In the genomic region with DNA sequence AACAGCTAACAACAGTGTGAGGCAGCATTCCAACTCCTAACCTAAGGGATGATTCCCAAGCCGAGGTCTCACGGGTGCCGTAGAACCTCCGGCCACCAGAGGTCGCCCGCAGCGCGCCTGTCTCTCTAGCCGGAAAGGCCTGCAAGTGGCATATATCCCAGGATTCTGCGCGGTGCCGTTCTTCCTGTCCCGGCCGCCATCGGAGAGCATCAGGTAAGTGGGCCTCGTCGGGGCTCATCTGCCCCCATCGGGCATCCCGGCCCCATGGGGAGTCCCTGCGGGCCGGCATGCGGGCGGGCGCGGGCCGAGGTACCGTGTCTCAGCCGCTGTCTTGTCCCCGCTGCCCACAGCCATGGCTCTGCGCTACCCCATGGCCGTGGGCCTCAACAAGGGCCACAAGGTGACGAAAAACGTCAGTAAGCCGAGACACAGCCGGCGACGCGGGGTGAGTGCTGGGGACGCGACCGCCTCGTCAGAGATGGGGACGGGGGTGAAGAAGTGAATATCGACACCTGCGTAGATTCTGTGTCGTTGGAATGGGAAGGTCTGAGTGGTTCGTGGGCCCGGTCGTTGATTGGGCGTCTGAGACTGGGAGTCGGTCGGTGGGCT, we compare ENCODE assay signal across 8 mouse cellular contexts. TPM values are rescaled to one million over a fixed set of nuclear protein-coding genes. Genes with fewer than 3 reads are reported as not detected.
A peak's percentile ranks its signal among the peaks of the same experiment; 100 is the strongest.
DNase-seq lines count a peak whose midpoint lies in the region; ATAC-seq lines count a peak whose summit lies in the region.

A gene (plus strand): TSS at position 181 of the 609 bp plus-strand sequence.

- H3K27me3 ChIP-seq in heart, embryonic 14.5 days (ENCODE audit: control insufficient read depth, insufficient read depth, low read length) = no peaks in the 10 kb centered on the region
- H3K27me3 ChIP-seq in liver, embryonic 13.5 days = no peaks in the 10 kb centered on the region
- H3K27me3 ChIP-seq in stomach, embryonic 16.5 days (ENCODE audit: control insufficient read depth, insufficient read depth, low read length) = no peaks in the 10 kb centered on the region

- H3K4me2 ChIP-seq in heart, embryonic 14.5 days (ENCODE audit: low read length) = peak within 1 kb of the TSS; percentile 87
- peak within 1 kb of the TSS; percentile 93 for H3K4me2 ChIP-seq in liver, embryonic 13.5 days
- peak within 1 kb of the TSS; percentile 96 for H3K4me2 ChIP-seq in stomach, embryonic 16.5 days (ENCODE audit: low read depth, low read length)

- DNase-seq in CD4-positive helper T cell, adult 2 months (ENCODE audit: low read depth, low spot score) = peak; percentile 93
- peak; percentile 80 for DNase-seq in fibroblast of lung, adult 2 months (ENCODE audit: low read depth)
- DNase-seq in kidney, postnatal 14 days = peak; percentile 96
- peak; percentile 91 for DNase-seq in liver, embryonic 13.5 days
- DNase-seq in neural tube, embryonic 10.5 days (ENCODE audit: extremely low spot score, low spot score) = peak; percentile 97

- H3K4me1 ChIP-seq in brown adipose tissue, adult 24 weeks (ENCODE audit: control insufficient read depth, insufficient read depth, insufficient read length, low read length) = peaks cover 18% of the 10 kb centered on the region
- peaks cover 8 to 24% of the 10 kb centered on the region in 2 experiments for H3K4me1 ChIP-seq in heart, embryonic 14.5 days (ENCODE audit: control insufficient read depth in 2 of 2, insufficient read depth in 2 of 2, low read length in 2 of 2)
- H3K4me1 ChIP-seq in liver, embryonic 13.5 days (replicated peaks) = peaks cover 70% of the 10 kb centered on the region
- H3K4me1 ChIP-seq in stomach, embryonic 16.5 days (ENCODE audit: control insufficient read depth, insufficient read depth, low read length) = peaks cover 23% of the 10 kb centered on the region

- H3K9ac ChIP-seq in heart, embryonic 14.5 days (ENCODE audit: low read length) = peak within 1 kb of the TSS; percentile 92
- H3K9ac ChIP-seq in liver, embryonic 13.5 days = peak within 1 kb of the TSS; percentile 89
- peak within 1 kb of the TSS; percentile 91 for H3K9ac ChIP-seq in stomach, embryonic 16.5 days (ENCODE audit: low read length)

- H3K27ac ChIP-seq in brown adipose tissue, adult 24 weeks (replicated peaks; ENCODE audit: low read depth, low read length) = peak within 1 kb of the TSS; percentile 83
- peak within 1 kb of the TSS; percentile 84 to 88 for H3K27ac ChIP-seq in heart, embryonic 14.5 days (replicated peaks in 1 of 2; ENCODE audit: control insufficient read depth in 1 of 2, insufficient read depth in 1 of 2, low read depth in 2 of 2, low read length in 2 of 2)
- H3K27ac ChIP-seq in liver, embryonic 13.5 days = peak within 1 kb of the TSS; percentile 87
- peak within 1 kb of the TSS; percentile 85 for H3K27ac ChIP-seq in stomach, embryonic 16.5 days (ENCODE audit: low read length)

- peak within 1 kb of the TSS; percentile 88 for H3K4me3 ChIP-seq in brown adipose tissue, adult 24 weeks (ENCODE audit: insufficient read depth, low read depth, low read length)
- H3K4me3 ChIP-seq in heart, embryonic 14.5 days (ENCODE audit: control insufficient read depth in 1 of 2, insufficient read depth in 1 of 2, low read depth in 1 of 2, low read length in 2 of 2) = peak within 1 kb of the TSS; percentile 75 to 91
- H3K4me3 ChIP-seq in liver, embryonic 13.5 days (replicated peaks) = peak within 1 kb of the TSS; percentile 77
- peak within 1 kb of the TSS; percentile 74 for H3K4me3 ChIP-seq in stomach, embryonic 16.5 days (replicated peaks; ENCODE audit: low read length)

- ATAC-seq in heart, embryonic 14.5 days (ENCODE audit: insufficient number of reproducible peaks, insufficient read depth, low FRiP score, low read depth) = peak; percentile 29; the same call in 1 of the 2 replicates
- ATAC-seq in liver, embryonic 13.5 days (ENCODE audit: low read depth) = peak; percentile 43
- peak; percentile 57 for ATAC-seq in stomach, embryonic 16.5 days (ENCODE audit: insufficient read depth, low FRiP score)

- WGBS in heart, embryonic 14.5 days = under 1% methylated on average over 51 of the region's 52 CpGs
- under 1% methylated on average over 52 of the region's 52 CpGs for WGBS in liver, embryonic 13.5 days (ENCODE audit: insufficient replicate concordance)
- under 1% methylated on average over 52 of the region's 52 CpGs for WGBS in stomach, embryonic 16.5 days

- no peaks in the 10 kb centered on the region for H3K9me3 ChIP-seq in heart, embryonic 14.5 days (ENCODE audit: control insufficient read depth, low read length)
- no peaks in the 10 kb centered on the region for H3K9me3 ChIP-seq in liver, embryonic 13.5 days (replicated peaks)
- H3K9me3 ChIP-seq in stomach, embryonic 16.5 days (replicated peaks; ENCODE audit: control insufficient read depth, low read length) = no peaks in the 10 kb centered on the region

- H3K36me3 ChIP-seq in heart, embryonic 14.5 days (ENCODE audit: control insufficient read depth, insufficient read depth, low read length) = peaks cover 43% of the 10 kb centered on the region
- peaks cover 45% of the 10 kb centered on the region for H3K36me3 ChIP-seq in liver, embryonic 13.5 days
- H3K36me3 ChIP-seq in stomach, embryonic 16.5 days (ENCODE audit: control insufficient read depth, insufficient read depth, low read length) = peaks cover 24% of the 10 kb centered on the region

RNA-seq across cellular contexts. Expression of the gene that starts here (rescaled TPM):
- 638 and 747 TPM in 2 replicates for polyA plus RNA-seq in brown adipose tissue, adult 24 weeks (2012; ENCODE audit: insufficient read depth, insufficient read length, missing spikeins)
- 1,567 and 1,751 TPM in 2 replicates for polyA plus RNA-seq in heart, embryonic 14.5 days (2014; fragmentation: Nextera tagmentation; extraction: Ambion mirVana)
- 1,217 and 1,404 TPM in 2 replicates for polyA plus RNA-seq in liver, embryonic 13.5 days (2015; fragmentation: Nextera tagmentation; extraction: Ambion mirVana)
- 1,502 and 1,716 TPM in 2 replicates for polyA plus RNA-seq in stomach, embryonic 16.5 days (2015; fragmentation: Nextera tagmentation; extraction: Ambion mirVana)

Comparison
In these comparisons a context has a peak if more than half of its experiments do, and no peak if none do; other contexts are left out.
1. Peak in every context shown above with its lines: DNase-seq, ATAC-seq, H3K4me3 ChIP-seq and H3K27ac ChIP-seq.